Mouse (Mus musculus) pancreas, adult 10 weeks (tissue): ENCODE measurements around the gene Gm5798. TPM values are rescaled to one million over a fixed set of nuclear protein-coding genes. Genes with fewer than 3 reads are reported as not detected.

ENCODE experiments used
- polyA plus RNA-seq: library from polyadenylated mRNA; stranded (reverse); fragments of 350-450 nt; fragmentation: Illumina TruSeq; extraction: RNeasy Lipid Tissue Mini Kit (QIAGEN cat#74804); gene quantifications from one replicate; pipeline ENCODE4 v1.2.3, GENCODE M21; 2015; ENCODE audit warnings: low read depth, low replicate concordance; ENCODE audit not compliant: insufficient read depth

Gene Gm5798
- polyA plus RNA-seq = not detected

DNA sequence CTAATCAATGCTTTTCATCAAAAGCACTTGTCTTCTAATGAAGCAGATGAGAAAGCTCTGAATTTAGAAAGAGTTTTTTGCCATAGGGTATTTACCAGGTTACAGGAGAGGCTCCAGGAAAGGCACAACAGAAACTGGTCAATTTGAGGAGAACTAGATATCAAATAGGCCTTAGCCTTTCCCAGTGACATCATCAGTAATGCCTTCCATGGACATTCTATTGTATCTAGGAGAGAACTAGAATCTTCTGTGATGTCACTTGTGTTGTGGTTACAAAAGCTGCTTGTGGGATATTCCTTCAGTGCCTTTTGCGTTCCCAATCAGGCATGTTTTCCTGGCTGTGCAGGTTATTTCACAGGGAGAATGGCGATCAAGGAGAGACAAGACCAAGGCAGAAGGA, at the start of gene Gm5798:
TSS of gene Gm5798 (plus strand) at position 301 of the 400 bp plus-strand sequence.

DNA sequence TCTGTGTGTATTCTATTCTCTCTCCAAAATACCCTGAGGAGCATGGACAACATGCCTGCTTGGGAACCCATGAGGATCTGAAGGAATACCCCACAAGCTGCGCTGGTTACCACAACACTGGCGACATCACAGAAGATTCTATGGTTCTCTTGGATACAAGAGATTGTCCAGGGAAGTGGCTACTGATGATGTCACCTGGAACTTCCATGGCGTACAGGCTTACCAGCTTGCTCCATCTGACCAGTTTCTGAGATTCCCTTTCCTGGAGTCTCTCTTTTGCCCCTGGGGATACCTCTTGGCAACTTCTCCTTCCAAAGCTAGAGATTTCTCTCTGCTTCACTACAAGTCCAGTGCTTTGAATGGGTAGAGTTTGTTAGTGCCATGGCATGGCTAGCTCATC, 37.9 kb downstream of the Gm5798 start, which contains the start of gene Gm7945:
TSS of gene Gm7945 (minus strand) at position 101 of the 400 bp plus-strand sequence.

Other genes starting within 250 kb of the Gm5798 start
- gene Mat1a, start 243.6 kb upstream of the Gm5798 start, polyA plus RNA-seq = 11.7 TPM
- gene Sftpa1, start 216.8 kb upstream of the Gm5798 start, polyA plus RNA-seq = 1.6 TPM
- gene Mbl1, start 197.2 kb upstream of the Gm5798 start, polyA plus RNA-seq = not detected
- gene Sftpd, start 163.5 kb upstream of the Gm5798 start, polyA plus RNA-seq = 1.3 TPM
- gene Gm2832, start 69.8 kb upstream of the Gm5798 start, polyA plus RNA-seq = not detected
- gene Gm7945, start 37.8 kb downstream of the Gm5798 start, polyA plus RNA-seq = not detected
- gene Gm6482, start 59.7 kb downstream of the Gm5798 start, polyA plus RNA-seq = not detected
- gene Gm7954, start 104.9 kb downstream of the Gm5798 start, polyA plus RNA-seq = not detected
- not detected for gene Gm3486, start 140.9 kb downstream of the Gm5798 start, polyA plus RNA-seq
- not detected for gene Gm7970, start 207.0 kb downstream of the Gm5798 start, polyA plus RNA-seq
- not detected for gene 1700049E17Rik2, start 224.6 kb downstream of the Gm5798 start, polyA plus RNA-seq